Comparison of ENCODE assay signal across 8 mouse cellular contexts in the genomic region with DNA sequence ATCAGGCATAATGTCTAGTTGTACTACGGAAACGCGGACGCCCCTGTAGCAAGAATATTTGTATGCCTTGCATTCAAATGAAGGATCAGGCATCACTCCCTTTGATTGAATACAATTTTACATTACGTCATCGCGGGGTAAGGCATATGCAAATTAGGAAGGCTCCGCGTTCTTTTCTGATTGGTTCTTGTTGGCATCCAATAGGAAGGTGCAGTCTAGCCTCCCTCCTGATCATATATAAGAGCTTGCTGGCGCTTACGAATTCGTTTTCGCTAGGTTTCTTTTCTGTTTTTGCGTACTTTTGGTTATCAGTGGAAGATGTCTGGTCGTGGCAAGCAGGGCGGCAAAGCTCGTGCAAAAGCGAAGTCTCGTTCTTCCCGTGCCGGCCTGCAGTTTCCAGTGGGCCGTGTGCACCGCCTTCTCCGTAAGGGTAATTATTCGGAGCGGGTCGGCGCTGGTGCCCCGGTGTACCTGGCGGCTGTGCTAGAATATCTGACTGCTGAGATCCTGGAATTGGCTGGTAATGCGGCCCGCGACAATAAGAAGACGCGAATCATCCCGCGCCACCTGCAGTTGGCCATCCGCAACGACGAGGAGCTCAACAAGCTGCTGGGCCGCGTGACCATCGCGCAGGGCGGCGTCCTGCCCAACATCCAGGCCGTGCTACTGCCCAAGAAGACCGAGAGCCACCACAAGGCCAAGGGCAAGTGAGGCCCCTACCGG. TPM values are rescaled to one million over a fixed set of nuclear protein-coding genes. Genes with fewer than 3 reads are reported as not detected.
DNase-seq lines count a peak whose midpoint lies in the region; ATAC-seq and TF ChIP-seq lines count a peak whose summit lies in the region.

A gene (plus strand): TSS at position 266 of the 723 bp plus-strand sequence.
A gene (plus strand): TSS at position 266 of the 723 bp plus-strand sequence.

- H3K4me3 ChIP-seq in E14TG2a.4 (replicated peaks; ENCODE audit: low read length): peak within 1 kb of the TSS; percentile 84
- peak within 1 kb of the TSS; percentile 71 for H3K4me3 ChIP-seq in forebrain, embryonic 12.5 days (replicated peaks)
- peak within 1 kb of the TSS; percentile 72 for H3K4me3 ChIP-seq in heart, postnatal 0 days (ENCODE audit: low read depth, low read length)
- H3K4me3 ChIP-seq in liver, embryonic 16.5 days (ENCODE audit: low read depth, low read length): peak within 1 kb of the TSS; percentile 90
- H3K4me3 ChIP-seq in neural tube, embryonic 13.5 days: peak within 1 kb of the TSS; percentile 74
- peak within 1 kb of the TSS; percentile 92 for H3K4me3 ChIP-seq in testis, adult 2 months (ENCODE audit: control insufficient read depth, low read depth, low read length)

- peak within 1 kb of the TSS; percentile 96 for H3K9ac ChIP-seq in forebrain, embryonic 12.5 days
- peak within 1 kb of the TSS; percentile 79 for H3K9ac ChIP-seq in heart, postnatal 0 days (replicated peaks; ENCODE audit: low read depth, low read length)
- H3K9ac ChIP-seq in liver, embryonic 16.5 days (ENCODE audit: low read depth, low read length): peak within 1 kb of the TSS; percentile 99
- H3K9ac ChIP-seq in neural tube, embryonic 13.5 days: peak within 1 kb of the TSS; percentile 99

- TF ChIP-seq EP300 in heart, postnatal 0 days (IDR thresholded peaks at IDR 0.05; ENCODE audit: low read depth): no peak; the same call in none of the 2 replicates

- H3K27me3 ChIP-seq in E14TG2a.4 (ENCODE audit: insufficient read depth, low read length): peaks cover 54% of the 10 kb centered on the region
- H3K27me3 ChIP-seq in forebrain, embryonic 12.5 days: no peaks in the 10 kb centered on the region
- H3K27me3 ChIP-seq in heart, postnatal 0 days (ENCODE audit: control insufficient read depth, insufficient read depth, low read length): peaks cover 19% of the 10 kb centered on the region
- peaks cover 21% of the 10 kb centered on the region for H3K27me3 ChIP-seq in liver, embryonic 16.5 days (ENCODE audit: control insufficient read depth, insufficient read depth, low read depth, low read length)
- H3K27me3 ChIP-seq in neural tube, embryonic 13.5 days: no peaks in the 10 kb centered on the region
- no peaks in the 10 kb centered on the region for H3K27me3 ChIP-seq in testis, adult 2 months (ENCODE audit: control insufficient read depth, insufficient read depth, low read length)

- ATAC-seq in forebrain, embryonic 12.5 days (ENCODE audit: low FRiP score): peak; percentile 92
- peak; percentile 93 for ATAC-seq in heart, postnatal 0 days (ENCODE audit: insufficient read depth, low read depth)
- peak; percentile 90 for ATAC-seq in liver, embryonic 16.5 days (ENCODE audit: low read depth)
- peak; percentile 92 for ATAC-seq in neural tube, embryonic 13.5 days (ENCODE audit: low read depth)

- peaks cover 29% of the 10 kb centered on the region for H3K4me1 ChIP-seq in E14TG2a.4 (replicated peaks; ENCODE audit: low read depth, low read length)
- H3K4me1 ChIP-seq in forebrain, embryonic 12.5 days: peaks cover 57% of the 10 kb centered on the region
- peaks cover 23% of the 10 kb centered on the region for H3K4me1 ChIP-seq in heart, postnatal 0 days (ENCODE audit: control insufficient read depth, insufficient read depth)
- H3K4me1 ChIP-seq in liver, embryonic 16.5 days (ENCODE audit: control insufficient read depth, low read depth, low read length): peaks cover 38% of the 10 kb centered on the region
- peaks cover 70% of the 10 kb centered on the region for H3K4me1 ChIP-seq in neural tube, embryonic 13.5 days (replicated peaks)
- H3K4me1 ChIP-seq in testis, adult 2 months (ENCODE audit: control insufficient read depth, insufficient read depth, low read length): peaks cover 13% of the 10 kb centered on the region

- H3K27ac ChIP-seq in forebrain, embryonic 12.5 days: peak within 1 kb of the TSS; percentile 100
- H3K27ac ChIP-seq in heart, postnatal 0 days (ENCODE audit: low read depth): peak within 1 kb of the TSS; percentile 97
- H3K27ac ChIP-seq in liver, embryonic 16.5 days (ENCODE audit: low read length): peak within 1 kb of the TSS; percentile 100
- H3K27ac ChIP-seq in neural tube, embryonic 13.5 days (replicated peaks): peak within 1 kb of the TSS; percentile 100
- peak within 1 kb of the TSS; percentile 98 for H3K27ac ChIP-seq in testis, adult 2 months (ENCODE audit: control insufficient read depth, insufficient read depth, low read depth, low read length)

- peak; percentile 83 for TF ChIP-seq POLR2A in testis, adult 2 months (IDR thresholded peaks at IDR 0.05; ENCODE audit: control insufficient read depth, low read depth, low read length)

- H3K4me2 ChIP-seq in forebrain, embryonic 12.5 days: peak within 1 kb of the TSS; percentile 92
- peak within 1 kb of the TSS; percentile 92 for H3K4me2 ChIP-seq in heart, postnatal 0 days (ENCODE audit: low read depth, low read length)
- peak within 1 kb of the TSS; percentile 97 for H3K4me2 ChIP-seq in liver, embryonic 16.5 days (ENCODE audit: low read depth, low read length)
- H3K4me2 ChIP-seq in neural tube, embryonic 13.5 days: peak within 1 kb of the TSS; percentile 87

- WGBS in forebrain, embryonic 12.5 days: under 1% methylated on average over 49 of the region's 49 CpGs
- WGBS in heart, postnatal 0 days: under 1% methylated on average over 49 of the region's 49 CpGs
- WGBS in liver, embryonic 16.5 days (ENCODE audit: insufficient replicate concordance): under 1% methylated on average over 49 of the region's 49 CpGs
- under 1% methylated on average over 49 of the region's 49 CpGs for WGBS in neural tube, embryonic 13.5 days

- H3K36me3 ChIP-seq in E14TG2a.4 (ENCODE audit: insufficient read depth, low read length): peaks cover 20% of the 10 kb centered on the region
- H3K36me3 ChIP-seq in forebrain, embryonic 12.5 days (replicated peaks): peaks cover 9% of the 10 kb centered on the region
- H3K36me3 ChIP-seq in heart, postnatal 0 days (replicated peaks; ENCODE audit: control insufficient read depth, insufficient read depth, low read length): peaks cover 18% of the 10 kb centered on the region; the same call in 1 of the 2 replicates
- peaks cover 12% of the 10 kb centered on the region for H3K36me3 ChIP-seq in liver, embryonic 16.5 days (ENCODE audit: control insufficient read depth, insufficient read depth)
- H3K36me3 ChIP-seq in neural tube, embryonic 13.5 days: 0 out of 2 replicates have a peak, but pooled peaks cover 15% of the 10 kb centered on the region
- H3K36me3 ChIP-seq in testis, adult 2 months (ENCODE audit: control insufficient read depth, insufficient read depth, low read length): no peaks in the 10 kb centered on the region

- no peak for TF ChIP-seq CTCF in E14TG2a.4 (conservative IDR thresholded peaks at IDR 0.05; ENCODE audit: low read length)
- TF ChIP-seq CTCF in heart, postnatal 0 days (IDR thresholded peaks at IDR 0.05; ENCODE audit: low read depth): peak; percentile 58
- peak; percentile 33; the same call in 1 of the 2 replicates for TF ChIP-seq CTCF in testis, adult 2 months (IDR thresholded peaks at IDR 0.05; ENCODE audit: control insufficient read depth, insufficient read depth, insufficient replicate concordance, low read depth, low read length)

- no peaks in the 10 kb centered on the region for H3K9me3 ChIP-seq in E14TG2a.4 (ENCODE audit: low read length)
- no peaks in the 10 kb centered on the region for H3K9me3 ChIP-seq in forebrain, embryonic 12.5 days
- no peaks in the 10 kb centered on the region for H3K9me3 ChIP-seq in heart, postnatal 0 days (replicated peaks; ENCODE audit: control insufficient read depth, low read length)
- no peaks in the 10 kb centered on the region for H3K9me3 ChIP-seq in liver, embryonic 16.5 days (replicated peaks; ENCODE audit: control insufficient read depth, low read length)
- H3K9me3 ChIP-seq in neural tube, embryonic 13.5 days: no peaks in the 10 kb centered on the region

- DNase-seq in c-Kit-positive CD71-positive TER-119-positive erythroid progenitor cells, embryonic 14.5 days (ENCODE audit: low spot score): peak; percentile 98
- peak; percentile 98 for DNase-seq in heart, postnatal 0 days (ENCODE audit: low spot score)
- peak; percentile 88 to 94 for DNase-seq in kidney, postnatal 4 days

RNA-seq across cellular contexts. Expression of the first gene that starts in this region (rescaled TPM):
- 91.9 and 92.9 TPM in 2 replicates for polyA plus RNA-seq in forebrain, embryonic 12.5 days (2016; fragmentation: Nextera tagmentation; extraction: Ambion mirVana)
- 90.4 and 94.8 TPM in 2 replicates for total RNA-seq in heart, postnatal 0 days (2014; rRNA removed; ENCODE audit: low replicate concordance)
- polyA plus RNA-seq in heart, postnatal 0 days (2015; fragmentation: Nextera tagmentation; extraction: Ambion mirVana): 43.1 and 63.4 TPM in 2 replicates
- 21.2 and 24.4 TPM in 2 replicates for polyA plus RNA-seq in liver, embryonic 16.5 days (2015; fragmentation: Nextera tagmentation; extraction: Ambion mirVana)
- 124 and 126 TPM in 2 replicates for polyA plus RNA-seq in neural tube, embryonic 13.5 days (2015; fragmentation: Nextera tagmentation; extraction: Ambion mirVana)
- polyA plus RNA-seq in testis, adult 2 months (2012; rRNA removed): 6.4 and 6.5 TPM in 2 replicates

RNA-seq across cellular contexts. Expression of the second gene that starts in this region (rescaled TPM):
- polyA plus RNA-seq in forebrain, embryonic 12.5 days (2016; fragmentation: Nextera tagmentation; extraction: Ambion mirVana): 0.89 and 1.0 TPM in 2 replicates
- total RNA-seq in heart, postnatal 0 days (2014; rRNA removed; ENCODE audit: low replicate concordance): 0.62 TPM in 1 of 2 replicates, not detected in the other
- polyA plus RNA-seq in heart, postnatal 0 days (2015; fragmentation: Nextera tagmentation; extraction: Ambion mirVana): 0.26 and 0.33 TPM in 2 replicates
- 0.15 and 0.19 TPM in 2 replicates for polyA plus RNA-seq in liver, embryonic 16.5 days (2015; fragmentation: Nextera tagmentation; extraction: Ambion mirVana)
- polyA plus RNA-seq in neural tube, embryonic 13.5 days (2015; fragmentation: Nextera tagmentation; extraction: Ambion mirVana): 0.90 and 1.3 TPM in 2 replicates
- polyA plus RNA-seq in testis, adult 2 months (2012; rRNA removed): 166 and 167 TPM in 2 replicates

Comparison
In these comparisons a context has a peak if more than half of its experiments do, and no peak if none do; other contexts are left out.
1. Peak in every context shown above with its lines: DNase-seq, ATAC-seq, H3K4me3 ChIP-seq and H3K27ac ChIP-seq.
2. RNA of the second gene that starts in this region (polyA plus RNA-seq): 166 to 167 TPM in testis, adult 2 months; 0.90 to 1.3 TPM in neural tube, embryonic 13.5 days, 0.89 to 1.0 TPM in forebrain, embryonic 12.5 days, 0.26 to 0.33 TPM in heart, postnatal 0 days and 0.15 to 0.19 TPM in liver, embryonic 16.5 days; every median in the first group is over 10 times any median in the second.